Mouse (Mus musculus): ENCODE measurements around the gene Luc7l3. TPM values are rescaled to one million over a fixed set of nuclear protein-coding genes. Genes with fewer than 3 reads are reported as not detected.
A peak's percentile ranks its signal among the peaks of the same experiment; 100 is the strongest.
"Not testable (repeated sequence)": the region's sequence is repeated elsewhere in the genome, so short reads cannot be mapped to it uniquely, and the experiment has no call there.

Luc7l3 gene
- total RNA-seq, 1 experiment from 2014 or later, result 74.5 TPM

DNA sequence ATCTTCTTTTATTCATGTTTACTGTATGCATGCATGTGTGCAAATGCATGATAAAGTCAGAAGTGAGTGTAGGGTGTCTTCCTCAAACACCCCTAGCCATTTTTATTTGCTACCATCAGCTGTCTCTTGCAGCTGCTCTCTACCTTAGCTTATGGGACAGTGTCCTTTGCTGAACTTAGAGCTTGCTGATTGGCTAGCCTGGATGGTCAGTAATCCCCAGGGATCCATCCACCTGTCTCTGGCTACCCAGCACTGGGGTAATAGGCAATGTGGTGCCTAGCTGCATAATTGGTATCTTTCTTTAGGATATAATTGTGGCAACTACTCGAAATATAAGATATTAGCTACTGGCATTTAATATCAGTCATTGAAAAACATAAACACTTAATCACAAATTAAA is 9.1 kb downstream of the Luc7l3 start:
- no peak for DNase-seq

- peak; percentile 43 for DNase-seq
Observed at GRCm38 (mm10) chr11:94294996-94295845, 26.6 kb downstream of the Luc7l3 start.

DNA sequence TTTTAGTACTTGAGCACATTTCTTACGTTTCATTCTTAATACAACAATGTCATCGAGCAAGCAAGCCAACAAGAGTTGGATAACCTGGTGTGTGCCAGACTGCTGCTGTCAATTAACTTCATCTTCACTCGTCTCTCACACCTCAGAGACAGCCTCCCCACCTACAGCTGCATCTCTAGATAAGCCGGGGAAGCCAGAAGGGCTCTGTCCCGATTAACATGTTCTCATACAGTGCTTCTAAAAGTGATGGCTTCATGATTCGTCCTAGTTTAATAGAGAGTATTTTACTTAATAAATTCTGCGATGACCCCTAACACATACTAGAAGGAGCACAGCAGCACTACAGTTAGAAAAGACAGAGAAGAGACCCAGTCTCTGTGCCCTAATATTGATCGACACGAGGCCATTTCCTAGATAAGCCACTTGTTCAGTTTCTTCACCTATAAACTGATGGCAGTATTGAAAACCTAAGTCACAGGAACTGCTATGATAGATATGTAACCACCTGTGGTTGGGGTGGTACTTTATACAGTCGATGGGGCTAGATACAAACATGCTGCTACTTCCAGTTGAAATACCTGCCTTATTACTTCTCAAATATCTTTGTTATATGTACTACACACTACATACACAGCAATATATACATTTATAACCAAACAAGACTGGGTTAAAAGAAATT is 31.6 kb downstream of the Luc7l3 start:
- DNase-seq, result no peak

DNA sequence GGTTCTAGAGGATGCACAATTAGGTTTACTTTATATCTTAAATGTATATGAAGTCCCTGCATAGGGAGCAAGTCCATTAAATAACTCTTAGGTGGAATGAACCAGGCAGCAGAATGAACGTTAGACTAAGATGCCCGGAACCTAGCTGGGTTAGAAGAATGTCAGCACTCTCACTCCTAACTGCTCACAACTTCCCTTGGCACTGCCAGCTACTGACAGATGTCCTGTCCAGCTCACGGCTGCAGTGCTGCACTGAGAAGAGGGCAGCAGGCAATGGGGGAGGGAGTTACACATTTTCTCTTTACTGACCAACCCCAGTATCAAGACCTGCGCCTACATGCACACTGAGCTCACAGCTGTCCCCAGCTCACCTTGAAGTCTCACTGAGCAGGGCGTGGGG is 34.7 kb downstream of the Luc7l3 start:
- DNase-seq, result no peak

DNA sequence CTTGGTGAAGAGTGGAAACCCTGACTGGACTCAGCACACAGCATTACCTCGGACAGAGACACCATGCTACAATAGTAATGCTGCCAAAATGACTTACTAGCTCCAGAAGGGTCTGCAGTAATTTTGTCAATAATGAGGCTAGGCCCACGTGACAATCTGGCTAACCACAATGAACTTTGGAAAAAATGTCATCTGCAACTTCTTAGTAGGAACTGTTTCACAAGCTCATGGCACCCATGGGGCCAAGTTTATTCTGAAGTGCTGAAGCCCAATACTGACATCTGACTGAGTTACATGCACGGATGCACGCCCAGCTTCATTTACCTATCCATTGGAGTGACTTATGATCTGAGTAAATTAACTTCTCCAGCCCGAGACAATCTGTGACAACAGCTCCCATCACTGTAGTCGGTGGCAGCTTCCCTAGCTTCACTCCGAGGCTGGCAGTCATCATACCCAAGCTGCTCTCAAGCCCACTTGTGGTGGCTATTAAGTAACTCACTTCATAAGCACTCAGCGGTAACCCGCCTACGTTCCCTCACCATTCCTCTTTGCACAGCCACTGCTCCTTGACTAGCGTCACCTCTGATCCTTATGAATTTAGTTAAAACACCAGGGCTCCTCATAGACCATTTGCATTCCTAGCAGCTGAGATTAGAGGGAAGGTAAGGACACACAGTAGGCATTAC is 35.8 kb downstream of the Luc7l3 start:
- peak; percentile 34 for DNase-seq

- peak; percentile 25 for DNase-seq
Observed at GRCm38 (mm10) chr11:94283536-94284099, 38.2 kb downstream of the Luc7l3 start.

DNA sequence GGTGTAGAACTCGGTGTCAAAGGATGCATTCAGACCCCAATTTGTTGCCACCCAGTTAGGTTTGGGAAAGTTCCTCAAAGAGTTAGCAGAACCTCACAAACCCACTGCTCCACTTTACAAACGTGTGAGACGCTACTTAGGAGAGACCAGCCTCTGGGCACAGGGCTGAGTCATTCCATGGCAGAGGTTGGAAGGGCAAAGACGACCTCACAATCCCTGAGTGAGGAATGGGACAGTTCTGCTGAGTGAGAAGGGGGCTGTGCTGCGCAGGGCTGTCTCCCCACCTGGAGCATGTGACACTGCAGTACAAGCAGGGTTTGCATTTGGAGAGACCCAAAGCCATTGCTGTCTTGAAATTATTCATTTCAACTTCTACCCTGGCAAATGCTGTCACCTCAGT is 39.5 kb downstream of the Luc7l3 start:
- DNase-seq, result peak; percentile 33

DNA sequence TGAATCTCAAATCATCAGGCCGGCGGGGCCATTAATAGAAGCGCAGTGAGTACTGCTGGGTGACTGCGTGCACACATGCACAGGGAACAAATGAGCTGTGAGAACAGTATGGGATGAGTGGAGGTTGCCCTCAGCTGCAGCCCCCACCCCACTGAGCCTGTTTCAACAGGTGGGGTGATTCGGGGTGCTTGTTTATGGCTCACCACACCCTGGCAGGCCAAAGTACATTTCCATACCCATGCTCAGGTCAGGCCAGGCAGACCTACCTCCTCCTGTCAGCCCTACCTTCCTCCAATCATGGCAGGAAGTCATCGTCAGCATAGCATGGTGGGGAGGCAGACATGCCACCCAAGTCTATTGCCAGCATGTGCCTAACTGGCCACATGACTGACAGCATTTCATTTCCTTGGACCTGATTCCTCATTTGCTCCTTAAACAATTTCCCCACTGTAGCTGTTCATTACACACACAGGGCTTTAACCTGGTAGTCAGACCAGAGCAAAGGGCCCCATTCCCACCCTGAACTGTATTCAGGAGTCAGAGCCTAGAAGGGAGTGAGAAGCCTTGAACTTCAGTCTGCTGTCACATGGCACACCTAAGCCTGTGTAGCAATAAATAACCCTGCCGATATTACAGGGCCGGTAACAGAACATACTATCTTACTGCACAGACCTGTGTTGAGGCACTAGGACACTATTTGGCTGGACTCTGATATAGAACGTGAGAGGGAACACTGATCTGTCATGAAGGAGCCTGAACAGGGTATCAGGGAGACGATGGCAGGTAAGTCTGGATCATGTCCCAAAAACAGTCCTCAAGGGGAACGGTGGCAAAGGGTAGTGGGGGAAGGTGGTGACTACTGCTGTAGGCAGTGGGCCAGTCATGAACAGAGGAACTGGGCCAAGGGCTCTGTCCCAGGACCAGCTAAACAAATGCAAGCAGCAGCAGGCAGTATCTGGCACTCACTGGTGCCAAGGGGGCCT is 40.3 kb downstream of the Luc7l3 start, which contains the start of gene Gm21885:
TSS of gene Gm21885 (plus strand) at position 675 of the 983 bp plus-strand sequence.
- DNase-seq, result peak; percentile 68

DNA sequence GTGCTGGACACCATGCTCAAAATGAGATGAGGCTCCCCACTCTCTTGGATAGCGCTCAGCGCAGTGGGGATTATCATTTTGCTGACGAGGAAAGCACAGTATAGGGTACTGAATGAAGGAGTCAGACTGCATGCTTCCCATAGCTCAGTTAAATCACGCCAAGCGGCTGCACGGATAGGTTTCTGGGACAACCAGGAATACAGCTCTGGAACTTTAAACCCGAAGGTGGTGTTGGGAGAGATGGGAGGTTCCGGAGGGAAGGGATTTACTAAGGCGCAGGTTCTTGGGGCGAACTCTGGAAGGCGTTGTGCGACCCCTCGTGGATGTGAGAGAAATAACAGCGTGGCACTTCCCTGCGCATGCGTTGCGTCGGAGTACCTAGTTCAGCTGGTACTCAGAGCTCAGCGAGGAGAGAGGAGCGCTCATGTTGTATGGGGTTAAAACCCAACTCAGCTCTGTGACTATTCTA is 44.9 kb downstream of the Luc7l3 start:
- DNase-seq, result peak; percentile 93

DNA sequence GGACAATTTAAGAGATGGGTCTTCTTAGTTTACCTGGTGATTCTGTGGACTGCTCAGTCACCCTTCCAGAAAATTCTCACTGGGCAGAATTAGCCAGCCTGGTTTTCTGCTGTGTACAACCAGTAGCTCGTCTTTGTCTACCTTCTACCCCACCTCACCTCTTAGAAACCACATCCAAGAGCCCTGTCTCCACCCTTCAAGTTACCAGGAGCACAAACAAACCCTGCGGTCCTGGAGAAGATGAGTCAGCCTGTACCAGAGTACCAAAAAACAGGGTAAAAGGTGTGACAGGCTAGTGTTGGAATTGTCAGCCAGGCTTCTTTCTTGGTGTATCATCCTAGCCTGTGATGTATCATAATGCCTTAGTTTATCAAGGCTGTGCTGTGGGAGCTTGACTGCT is 46.1 kb downstream of the Luc7l3 start:
- no peak for DNase-seq

GRCm38 (mm10) chr11:94275226-94275625 is 46.6 kb downstream of the Luc7l3 start:
- no peak for DNase-seq

- no peak for DNase-seq
Observed at GRCm38 (mm10) chr11:94274206-94274867, 47.5 kb downstream of the Luc7l3 start.

- DNase-seq, result no peak
Observed at GRCm38 (mm10) chr11:94272960-94273927, 48.5 kb downstream of the Luc7l3 start.

- no peak for DNase-seq
Observed at GRCm38 (mm10) chr11:94271015-94271414, 50.8 kb downstream of the Luc7l3 start.

- no peak for DNase-seq
Observed at GRCm38 (mm10) chr11:94269906-94270305, 51.9 kb downstream of the Luc7l3 start.

GRCm38 (mm10) chr11:94268761-94269160 is 53.0 kb downstream of the Luc7l3 start:
- no peak for DNase-seq

DNA sequence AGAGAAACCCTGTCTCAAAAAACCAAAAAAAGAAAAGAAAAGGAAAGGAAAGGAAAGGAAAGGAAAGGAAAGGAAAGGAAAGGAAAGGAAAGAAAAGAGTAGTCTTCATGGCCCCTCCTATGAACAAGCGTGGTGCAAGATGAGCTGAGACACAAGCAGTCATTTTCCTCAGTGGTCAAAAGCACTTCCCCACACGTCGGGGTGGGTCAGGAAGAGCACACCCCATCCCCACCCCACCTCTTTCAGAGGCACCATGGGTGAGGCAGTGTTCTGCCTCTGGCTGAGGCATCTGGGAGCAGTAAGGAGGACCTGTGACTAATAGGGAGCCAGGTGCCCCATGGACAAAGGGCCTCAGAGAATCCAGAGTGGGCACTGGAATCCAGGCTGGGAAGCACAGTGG is 55.6 kb downstream of the Luc7l3 start:
- DNase-seq, result not testable (repeated sequence)

DNA sequence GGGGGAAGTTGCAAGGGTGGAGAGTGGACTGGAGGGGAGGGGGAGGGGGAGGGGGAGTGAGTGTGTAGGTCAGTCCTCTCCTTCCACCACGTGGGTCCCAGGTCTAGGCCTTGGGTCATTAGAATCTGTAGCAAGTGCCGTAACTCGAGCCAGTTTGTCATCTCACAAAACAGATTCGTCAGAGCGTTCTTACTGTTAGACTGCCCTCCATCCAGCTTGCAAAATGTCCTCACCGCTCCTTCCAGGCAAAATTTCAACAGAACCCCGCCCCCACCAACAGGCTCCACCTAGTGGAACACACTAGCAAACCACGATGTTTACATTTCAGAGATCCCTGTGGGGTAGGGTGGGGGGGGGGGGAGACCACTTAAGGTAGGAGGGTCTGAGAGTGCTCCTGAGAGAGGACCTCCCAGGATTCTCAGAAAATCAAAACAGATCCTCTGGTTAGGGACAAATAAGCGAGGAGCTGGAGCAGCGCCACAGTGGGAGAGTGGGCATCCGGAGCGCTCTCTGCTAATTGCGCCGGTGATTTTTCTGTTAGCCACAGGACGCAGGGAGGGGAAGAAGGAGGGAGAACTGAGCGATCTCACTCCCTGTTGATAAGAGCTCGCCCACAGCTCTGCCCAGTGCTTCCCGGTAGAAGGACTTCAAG is 56.5 kb downstream of the Luc7l3 start:
- DNase-seq, result peak; percentile 88
